Mouse (Mus musculus): ENCODE results near the gene Tnr. TPM values are rescaled to one million over a fixed set of nuclear protein-coding genes. Genes with fewer than 3 reads are reported as not detected.

The Tnr gene
- polyA plus RNA-seq, 1 experiment, result 0.03 TPM

DNA sequence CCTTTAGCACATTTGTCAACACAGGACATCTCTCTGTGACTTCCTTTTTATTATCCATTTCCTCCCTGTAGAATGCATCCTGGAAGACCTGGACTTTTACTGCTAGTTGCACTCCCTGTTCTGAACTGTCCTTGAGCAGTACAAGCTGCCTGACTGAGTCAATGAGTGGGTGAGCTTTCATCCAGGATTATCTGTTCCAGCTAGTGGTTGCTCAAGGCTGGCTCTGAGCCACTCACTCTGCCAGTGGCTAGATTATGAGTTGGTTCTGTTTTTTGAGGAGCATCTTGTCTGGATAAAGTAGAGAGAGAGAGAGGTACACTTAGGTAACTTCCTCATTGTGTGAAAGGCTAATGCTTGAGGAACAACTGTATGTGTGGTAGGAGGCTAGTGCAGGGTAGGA is 14.0 kb downstream of the Tnr start:
- Histone ChIP-seq H3K4me3 (ENCODE audit: insufficient read depth, low read depth, low read length) (no peak overlapping the region), H3K36me3 (ENCODE audit: control insufficient read depth, insufficient read depth, low read length) (no peaks in the 10 kb centered on the region), H3K27ac (ENCODE audit: insufficient read depth, low read depth, low read length) (no peak overlapping the region), H3K27me3 (replicated peaks; ENCODE audit: control insufficient read depth, insufficient read depth, low read length) (no peaks in the 10 kb centered on the region), H3K4me1 (ENCODE audit: control insufficient read depth, insufficient read depth, low read length) (no peaks in the 10 kb centered on the region)
- TF ChIP-seq POLR2A (IDR thresholded peaks at IDR 0.05; ENCODE audit: low read depth, low read length) (no peak), CTCF (conservative IDR thresholded peaks at IDR 0.05; ENCODE audit: insufficient read depth, insufficient read length, low read depth, low read length) (no peak)
- DNase-seq, result no peak

DNA sequence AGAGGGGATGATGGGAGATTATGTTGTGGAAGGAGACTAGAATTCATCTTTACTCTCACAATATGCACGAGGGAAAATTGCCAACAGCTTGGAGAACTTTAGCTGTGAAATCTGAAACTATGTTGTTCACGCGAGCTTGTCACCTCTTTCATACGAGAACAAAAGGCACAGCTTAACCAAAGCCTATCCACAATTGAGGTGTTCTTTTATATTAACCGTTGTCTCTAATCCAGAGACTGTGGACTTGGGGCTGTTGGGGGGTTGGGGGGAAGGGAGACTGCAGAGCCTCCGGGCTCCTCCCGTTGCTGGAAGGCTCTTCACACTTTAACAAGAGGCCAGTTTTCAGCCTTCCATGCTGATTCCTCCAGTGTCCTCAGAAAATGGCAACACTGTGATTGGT is 14.5 kb downstream of the Tnr start:
- TF ChIP-seq POLR2A (IDR thresholded peaks at IDR 0.05; ENCODE audit: low read depth, low read length) (no peak), CTCF (conservative IDR thresholded peaks at IDR 0.05; ENCODE audit: insufficient read depth, insufficient read length, low read depth, low read length) (no peak)
- H3K27me3 ChIP-seq (replicated peaks; ENCODE audit: control insufficient read depth, insufficient read depth, low read length), result no peaks in the 10 kb centered on the region
- H3K27ac ChIP-seq (ENCODE audit: insufficient read depth, low read depth, low read length), result no peak overlapping the region
- 38% methylated on average over 7 of the region's 7 CpGs for WGBS
- H3K4me3 ChIP-seq (ENCODE audit: insufficient read depth, low read depth, low read length), result no peak overlapping the region
- no peak for DNase-seq
- no peaks in the 10 kb centered on the region for H3K36me3 ChIP-seq (ENCODE audit: control insufficient read depth, insufficient read depth, low read length)
- H3K4me1 ChIP-seq (ENCODE audit: control insufficient read depth, insufficient read depth, low read length), result no peaks in the 10 kb centered on the region

DNA sequence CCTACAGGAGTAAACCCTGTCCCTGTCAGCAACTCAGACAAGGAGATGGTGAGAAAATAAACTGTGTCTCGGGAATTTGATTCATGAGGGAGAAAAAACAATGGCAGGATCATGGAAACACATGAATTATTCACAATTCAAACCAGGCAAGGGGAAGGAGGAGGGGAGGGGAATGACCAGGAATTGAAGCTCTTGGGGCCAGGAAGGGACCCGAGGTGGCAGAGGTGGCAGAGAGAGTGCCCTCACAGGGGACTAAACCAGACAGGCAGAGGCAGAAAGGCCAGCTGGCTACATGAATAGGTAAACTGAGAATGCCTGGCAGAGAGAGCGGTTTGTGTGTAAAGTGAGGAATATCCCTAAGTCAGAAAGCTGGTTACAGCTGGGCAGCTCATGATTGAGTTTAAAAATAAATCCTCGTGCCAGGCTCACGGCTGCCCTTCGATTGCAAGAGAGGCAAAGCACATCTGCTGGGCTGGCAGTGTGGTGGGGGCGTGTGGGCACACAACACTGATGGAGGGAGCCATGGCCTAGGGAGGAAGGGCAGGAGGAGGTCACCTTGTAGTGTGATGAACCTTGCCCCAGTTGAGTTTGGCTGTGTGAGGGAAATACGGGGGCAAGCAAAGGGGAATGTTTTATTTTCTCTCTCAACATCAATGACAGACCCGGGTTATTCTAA is 22.0 kb downstream of the Tnr start:
- TF ChIP-seq CTCF (conservative IDR thresholded peaks at IDR 0.05; ENCODE audit: insufficient read depth, insufficient read length, low read depth, low read length), result no peak
- no peak for TF ChIP-seq POLR2A (IDR thresholded peaks at IDR 0.05; ENCODE audit: low read depth, low read length)
- H3K4me3 ChIP-seq (ENCODE audit: insufficient read depth, low read depth, low read length), result no peak overlapping the region
- no peaks in the 10 kb centered on the region for H3K36me3 ChIP-seq (ENCODE audit: control insufficient read depth, insufficient read depth, low read length)
- DNase-seq, result no peak
- 38% methylated on average over 9 of the region's 9 CpGs for WGBS
- H3K27ac ChIP-seq (ENCODE audit: insufficient read depth, low read depth, low read length), result no peak overlapping the region
- no peaks in the 10 kb centered on the region; the same call in 1 of the 2 replicates for H3K27me3 ChIP-seq (replicated peaks; ENCODE audit: control insufficient read depth, insufficient read depth, low read length)
- no peaks in the 10 kb centered on the region for H3K4me1 ChIP-seq (ENCODE audit: control insufficient read depth, insufficient read depth, low read length)

DNA sequence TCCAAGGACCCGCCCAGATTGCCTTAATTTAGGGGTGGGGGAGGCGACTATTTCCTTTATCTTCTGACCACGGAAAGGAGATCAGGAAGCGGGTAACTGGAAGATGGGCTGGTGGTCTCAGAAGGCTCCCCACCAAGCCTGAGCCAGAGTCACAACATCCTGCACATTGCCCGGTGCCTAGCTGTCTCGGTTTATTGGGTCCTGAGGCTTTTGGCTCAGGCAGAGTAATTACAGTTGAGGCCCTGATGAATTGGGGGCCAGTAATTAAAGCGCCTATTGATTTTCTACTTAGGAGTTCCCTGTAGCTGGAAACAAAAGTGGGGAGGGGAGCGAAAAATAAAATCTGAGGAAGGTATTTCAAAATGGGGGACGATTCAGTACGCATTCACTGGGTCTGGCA is 27.5 kb downstream of the Tnr start:
- 48% methylated on average over 10 of the region's 10 CpGs for WGBS
- Histone ChIP-seq H3K27ac (ENCODE audit: insufficient read depth, low read depth, low read length) (no peak overlapping the region), H3K27me3 (replicated peaks; ENCODE audit: control insufficient read depth, insufficient read depth, low read length) (no peaks in the 10 kb centered on the region; the same call in 1 of the 2 replicates), H3K4me3 (ENCODE audit: insufficient read depth, low read depth, low read length) (no peak overlapping the region), H3K36me3 (ENCODE audit: control insufficient read depth, insufficient read depth, low read length) (no peaks in the 10 kb centered on the region), H3K4me1 (ENCODE audit: control insufficient read depth, insufficient read depth, low read length) (no peaks in the 10 kb centered on the region)
- no peak for DNase-seq
- TF ChIP-seq CTCF (conservative IDR thresholded peaks at IDR 0.05; ENCODE audit: insufficient read depth, insufficient read length, low read depth, low read length), result no peak

DNA sequence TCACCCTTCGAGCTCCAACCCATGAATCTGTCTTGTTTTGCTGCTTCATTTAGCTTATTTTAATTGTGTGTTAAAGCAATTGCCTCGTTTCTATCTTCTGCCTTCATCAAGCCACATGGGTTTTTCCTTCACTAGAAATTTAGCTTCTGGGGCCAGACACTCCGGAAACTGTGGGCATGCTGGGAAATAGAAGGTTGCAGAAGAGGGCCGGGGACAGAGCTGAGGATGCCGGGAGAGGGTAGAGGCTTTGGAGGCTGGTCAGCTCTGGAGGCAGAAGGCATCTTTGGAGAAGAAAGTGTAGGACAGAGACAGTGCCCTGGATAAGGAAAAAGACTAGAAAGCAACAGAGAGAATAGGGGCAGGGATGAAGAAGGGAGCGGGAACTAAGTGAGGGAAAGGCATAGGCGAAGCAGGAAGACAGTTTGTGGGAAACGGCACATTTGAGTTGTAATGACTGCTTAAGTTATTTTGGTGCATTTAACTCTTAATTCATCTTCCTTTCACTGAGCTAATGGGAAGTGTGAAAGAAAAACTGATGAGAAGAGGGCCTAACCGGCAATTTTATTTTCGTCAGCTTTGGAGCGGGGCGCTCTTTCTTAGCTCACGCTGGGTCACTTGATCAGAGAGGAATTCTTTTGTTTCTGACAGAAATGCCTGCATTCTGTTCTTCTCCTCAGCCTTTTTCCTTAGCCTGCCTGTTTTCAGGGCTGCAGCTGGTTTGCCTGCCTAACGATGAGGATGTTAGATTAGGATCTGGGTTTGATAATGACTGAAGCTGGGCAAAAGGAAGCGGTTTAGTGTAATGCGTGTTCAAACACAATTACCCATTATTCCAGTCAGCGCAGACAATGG is 28.2 kb downstream of the Tnr start:
- no peak for TF ChIP-seq CTCF (conservative IDR thresholded peaks at IDR 0.05; ENCODE audit: insufficient read depth, insufficient read length, low read depth, low read length)
- no peak for TF ChIP-seq POLR2A (IDR thresholded peaks at IDR 0.05; ENCODE audit: low read depth, low read length)
- WGBS, result 50% methylated on average over 17 of the region's 17 CpGs
- Histone ChIP-seq H3K27ac (ENCODE audit: insufficient read depth, low read depth, low read length) (no peak overlapping the region), H3K27me3 (replicated peaks; ENCODE audit: control insufficient read depth, insufficient read depth, low read length) (no peaks in the 10 kb centered on the region; the same call in 1 of the 2 replicates), H3K36me3 (ENCODE audit: control insufficient read depth, insufficient read depth, low read length) (no peaks in the 10 kb centered on the region), H3K4me3 (ENCODE audit: insufficient read depth, low read depth, low read length) (no peak overlapping the region), H3K4me1 (ENCODE audit: control insufficient read depth, insufficient read depth, low read length) (no peaks in the 10 kb centered on the region)
- DNase-seq, result no peak

DNA sequence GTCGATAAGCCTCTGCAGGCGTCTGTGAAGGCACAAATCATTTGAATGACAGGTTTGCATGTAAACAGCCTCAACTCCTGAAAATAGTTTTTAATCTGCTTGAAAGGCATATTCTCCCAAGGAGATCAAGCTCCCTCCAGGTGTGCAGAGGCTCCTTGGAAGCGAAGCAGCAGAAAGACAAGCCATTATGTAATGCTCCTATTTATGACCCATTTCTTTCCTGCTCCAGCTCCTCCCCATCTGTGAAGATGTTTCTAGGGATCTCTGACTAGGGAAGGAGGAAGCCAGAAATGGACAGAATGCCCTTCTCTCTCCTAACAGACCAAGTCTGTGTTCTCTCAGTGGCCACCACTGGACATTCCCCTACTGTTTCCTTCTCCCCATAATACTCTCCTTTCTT is 38.0 kb downstream of the Tnr start:
- Histone ChIP-seq H3K36me3 (ENCODE audit: control insufficient read depth, insufficient read depth, low read length) (no peaks in the 10 kb centered on the region), H3K27me3 (replicated peaks; ENCODE audit: control insufficient read depth, insufficient read depth, low read length) (no peaks in the 10 kb centered on the region), H3K4me1 (ENCODE audit: control insufficient read depth, insufficient read depth, low read length) (no peaks in the 10 kb centered on the region), H3K4me3 (ENCODE audit: insufficient read depth, low read depth, low read length) (no peak overlapping the region), H3K27ac (ENCODE audit: insufficient read depth, low read depth, low read length) (no peak overlapping the region)
- 62% methylated on average over 3 of the region's 3 CpGs for WGBS
- TF ChIP-seq CTCF (conservative IDR thresholded peaks at IDR 0.05; ENCODE audit: insufficient read depth, insufficient read length, low read depth, low read length) (no peak), POLR2A (IDR thresholded peaks at IDR 0.05; ENCODE audit: low read depth, low read length) (no peak)
- no peak for DNase-seq

DNA sequence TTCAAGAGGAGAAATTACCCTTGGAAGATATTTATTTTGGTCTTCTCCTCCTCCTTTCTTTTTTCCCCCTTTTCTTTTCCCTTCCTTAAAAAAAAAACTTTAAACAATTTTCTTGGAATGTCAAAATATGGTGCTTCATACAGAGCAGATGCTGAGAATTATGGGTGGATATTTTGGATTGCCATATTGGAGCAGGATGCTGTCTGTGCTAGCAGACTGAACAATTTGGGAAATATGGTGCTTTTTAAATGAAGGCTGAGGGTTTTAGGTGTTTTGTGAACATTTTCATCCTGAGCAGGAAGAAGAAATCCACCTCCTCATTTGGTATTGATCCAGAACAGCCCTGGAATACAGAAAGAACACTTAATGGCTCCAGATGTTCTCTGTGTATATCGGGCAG is 41.6 kb downstream of the Tnr start:
- 96% methylated on average over 1 of the region's 1 CpGs for WGBS
- DNase-seq, result no peak
- Histone ChIP-seq H3K27me3 (replicated peaks; ENCODE audit: control insufficient read depth, insufficient read depth, low read length) (no peaks in the 10 kb centered on the region), H3K36me3 (ENCODE audit: control insufficient read depth, insufficient read depth, low read length) (no peaks in the 10 kb centered on the region), H3K4me3 (ENCODE audit: insufficient read depth, low read depth, low read length) (no peak overlapping the region), H3K27ac (ENCODE audit: insufficient read depth, low read depth, low read length) (no peak overlapping the region), H3K4me1 (ENCODE audit: control insufficient read depth, insufficient read depth, low read length) (no peaks in the 10 kb centered on the region)
- TF ChIP-seq POLR2A (IDR thresholded peaks at IDR 0.05; ENCODE audit: low read depth, low read length), result no peak
- no peak for TF ChIP-seq CTCF (conservative IDR thresholded peaks at IDR 0.05; ENCODE audit: insufficient read depth, insufficient read length, low read depth, low read length)
